Mouse (Mus musculus) gastrocnemius, adult 2 months (tissue): Measurements from ENCODE around the gene Mllt10. TPM values are rescaled to one million over a fixed set of nuclear protein-coding genes. Genes with fewer than 3 reads are reported as not detected.

ENCODE experiments used
- DNase-seq: peaks from one replicate; pipeline ENCODE4 v3.0.0; 2022
- H3K27ac ChIP-seq: fragments of 200-600 bp; 2 replicates; pipeline ENCODE4 v1.8.1; 2022; ENCODE audit warnings: mild to moderate bottlenecking
- H3K4me3 ChIP-seq: fragments of 200-600 bp; 2 replicates; pipeline ENCODE4 v1.8.1; 2022; ENCODE audit warnings: mild to moderate bottlenecking, moderate library complexity
- CTCF ChIP-seq: fragments of 200-600 bp; IDR thresholded peaks from 2 replicates; pipeline ENCODE4 v1.8.1; 2022; ENCODE audit warnings: antibody characterized with exemption, mild to moderate bottlenecking, moderate library complexity
- intact Hi-C: fragments of 180-260 bp; cut with DNase I; formaldehyde crosslinking; loops from one replicate; pipeline ENCODE4 v1.15.1; 2025
- total RNA-seq, 2 experiments: library from RNA; stranded (reverse); gene quantifications; 2 replicates each; pipeline ENCODE4 v1.2.3; 2021

Gene Mllt10
- total RNA-seq, 2 experiments from 2014 or later, result 24.0 to 24.1 TPM

DNA sequence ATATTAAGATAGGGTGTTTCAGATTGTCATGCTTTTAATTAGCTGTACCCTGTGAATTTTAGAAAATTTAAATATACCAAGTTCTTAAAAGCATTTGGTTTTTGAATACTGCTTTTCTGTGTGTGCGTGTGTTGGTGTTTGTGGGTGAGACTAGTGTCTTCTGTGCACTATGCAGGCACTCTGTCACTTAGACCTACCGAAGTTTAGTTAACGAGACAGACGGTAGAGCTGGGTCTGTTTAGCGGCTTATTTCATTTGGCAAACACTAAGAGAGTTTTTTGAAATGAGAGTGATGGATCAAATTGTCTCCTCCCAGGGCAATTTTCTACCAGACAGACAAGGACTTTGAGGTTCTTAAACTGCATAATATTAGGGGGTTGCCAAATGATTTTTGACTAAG is 106.0 kb downstream of the Mllt10 start:
- no peak overlapping the region for H3K4me3 ChIP-seq
- no peak overlapping the region for H3K27ac ChIP-seq
- DNase-seq, result no peak
- TF ChIP-seq CTCF, result no peak
- intact Hi-C loops, result no loop called here

- TF ChIP-seq CTCF, result no peak
- H3K4me3 ChIP-seq, result no peak overlapping the region
- no peak overlapping the region for H3K27ac ChIP-seq
- DNase-seq, result no peak
- intact Hi-C loops, result no loop called here
Observed at GRCm38 (mm10) chr2:18165511-18165910, 110.5 kb downstream of the Mllt10 start.

DNA sequence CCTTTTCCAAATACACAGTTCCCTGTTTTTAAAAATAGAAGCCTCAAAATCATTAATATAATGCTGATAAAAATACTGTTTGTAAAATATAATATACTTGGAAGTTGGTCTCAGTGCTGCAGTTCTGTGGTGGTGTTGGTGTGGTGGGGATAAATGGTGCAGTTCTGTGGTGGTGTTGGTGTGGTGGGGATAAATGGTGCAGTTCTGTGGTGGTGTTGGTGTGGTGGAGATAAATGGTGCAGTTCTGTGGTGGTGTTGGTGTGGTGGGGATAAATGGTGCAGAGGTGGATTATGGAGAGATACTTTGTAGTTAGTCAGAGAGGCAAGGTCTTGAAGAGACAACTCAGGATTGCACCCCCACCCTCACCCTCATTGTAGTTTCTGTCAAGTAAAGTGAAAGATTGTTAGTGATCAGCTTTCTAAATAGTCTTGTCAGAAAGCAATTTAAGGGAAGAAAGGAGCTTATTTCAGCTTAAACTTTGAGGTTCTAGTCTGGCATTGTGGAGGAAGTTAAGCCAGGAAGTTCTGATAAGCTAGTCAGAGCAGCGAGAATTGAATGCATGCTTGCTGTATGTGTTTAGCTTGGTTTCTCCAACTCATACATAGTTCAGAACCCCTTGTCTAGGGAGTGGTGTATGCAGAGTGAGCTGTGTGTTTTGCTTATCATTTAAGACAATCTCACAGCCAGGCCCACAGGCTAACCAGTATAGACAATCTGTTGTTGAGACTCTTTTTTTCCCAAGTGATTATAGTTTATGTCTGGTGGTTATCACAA is 114.3 kb downstream of the Mllt10 start:
- intact Hi-C loops, result no loop called here
- TF ChIP-seq CTCF, result no peak
- H3K27ac ChIP-seq, result no peak overlapping the region
- no peak for DNase-seq
- no peak overlapping the region for H3K4me3 ChIP-seq

- no peak for TF ChIP-seq CTCF
- DNase-seq, result no peak
- Histone ChIP-seq H3K27ac (no peak overlapping the region), H3K4me3 (no peak overlapping the region)
- intact Hi-C loops, result no loop called here
Observed at GRCm38 (mm10) chr2:18175234-18175633, 120.2 kb downstream of the Mllt10 start.

DNA sequence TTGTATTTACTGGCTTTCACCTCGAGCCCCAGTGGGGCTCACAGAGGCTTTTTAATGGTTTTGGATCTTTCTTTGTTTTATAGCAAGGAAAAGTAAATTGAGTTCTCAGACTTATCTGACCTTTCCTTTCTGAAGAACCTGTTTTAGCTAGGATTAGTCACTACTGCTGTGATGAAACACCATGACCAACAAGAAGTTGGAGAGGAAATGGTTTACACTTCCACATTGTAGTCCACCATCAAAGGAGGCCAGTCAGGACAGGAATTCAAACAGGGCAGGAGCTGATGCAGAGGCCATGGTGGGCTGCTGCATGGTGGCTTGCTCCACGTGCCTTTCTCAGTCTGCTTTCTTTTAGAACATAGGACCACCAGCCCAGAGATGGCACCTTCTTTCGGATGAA is 121.2 kb downstream of the Mllt10 start:
- H3K4me3 ChIP-seq, result no peak overlapping the region
- no peak for TF ChIP-seq CTCF
- H3K27ac ChIP-seq, result no peak overlapping the region
- intact Hi-C loops, result no loop called here
- no peak for DNase-seq

DNA sequence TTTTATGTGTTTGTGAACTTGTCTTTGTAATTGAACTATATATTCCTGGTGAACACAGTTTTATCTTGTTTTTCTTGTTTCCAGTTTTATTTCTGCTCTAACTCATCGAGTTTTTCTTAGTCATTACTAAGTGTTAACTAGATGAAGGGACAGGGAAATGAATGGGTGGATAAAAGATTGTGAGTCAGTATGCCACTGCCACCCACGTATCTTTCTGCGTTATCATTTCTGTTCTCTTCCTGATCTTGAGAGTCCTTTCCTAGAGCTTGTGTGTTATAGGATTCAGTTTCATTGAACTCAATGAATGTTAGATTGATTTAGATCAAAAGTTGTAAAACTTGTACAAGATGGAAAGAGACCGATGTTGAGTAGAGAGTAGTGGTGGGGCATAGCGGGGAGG is 125.3 kb downstream of the Mllt10 start:
- no peak for DNase-seq
- Histone ChIP-seq H3K4me3 (no peak overlapping the region), H3K27ac (no peak overlapping the region)
- no peak for TF ChIP-seq CTCF
- intact Hi-C loops, result no loop called here

GRCm38 (mm10) chr2:18181631-18182030 is 126.6 kb downstream of the Mllt10 start:
- H3K27ac ChIP-seq, result no peak overlapping the region
- DNase-seq, result no peak

GRCm38 (mm10) chr2:18183079-18183478 is 128.0 kb downstream of the Mllt10 start:
- Histone ChIP-seq H3K27ac (no peak overlapping the region), H3K4me3 (no peak overlapping the region)
- no peak for DNase-seq
- intact Hi-C loops, result no loop called here
- no peak for TF ChIP-seq CTCF

More at GRCm38 (mm10) chr2:18181631-18182030, 126.6 kb downstream of the Mllt10 start:
- no peak overlapping the region for H3K4me3 ChIP-seq
- intact Hi-C loops, result no loop called here
- TF ChIP-seq CTCF, result no peak

DNA sequence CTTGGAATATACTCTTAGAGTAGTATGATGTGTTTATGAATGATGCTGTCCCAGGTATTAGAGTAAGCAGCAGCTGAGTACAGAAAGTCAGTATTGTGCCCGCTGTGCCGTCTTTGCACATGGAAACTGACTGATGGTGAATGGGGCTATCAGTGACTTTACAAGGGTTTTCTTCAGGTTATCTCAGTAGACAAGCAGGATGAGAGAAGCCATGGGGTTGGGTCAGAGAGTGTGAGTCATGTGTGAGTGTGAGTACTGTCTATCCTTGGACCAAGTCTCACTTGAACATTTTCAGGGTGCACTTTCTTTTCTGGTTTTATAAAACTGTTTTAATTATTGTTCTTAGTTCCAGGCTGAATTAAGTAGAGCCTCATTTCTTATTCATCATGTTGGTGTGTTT is 133.3 kb downstream of the Mllt10 start:
- H3K4me3 ChIP-seq, result no peak overlapping the region
- intact Hi-C loops, result no loop called here

GRCm38 (mm10) chr2:18195285-18195684 is 140.2 kb downstream of the Mllt10 start:
- DNase-seq, result no peak
- intact Hi-C loops, result no loop called here
- TF ChIP-seq CTCF, result no peak

More for the DNA sequence above, 133.3 kb downstream of the Mllt10 start:
- no peak for DNase-seq
- TF ChIP-seq CTCF, result no peak
- no peak overlapping the region for H3K27ac ChIP-seq

DNA sequence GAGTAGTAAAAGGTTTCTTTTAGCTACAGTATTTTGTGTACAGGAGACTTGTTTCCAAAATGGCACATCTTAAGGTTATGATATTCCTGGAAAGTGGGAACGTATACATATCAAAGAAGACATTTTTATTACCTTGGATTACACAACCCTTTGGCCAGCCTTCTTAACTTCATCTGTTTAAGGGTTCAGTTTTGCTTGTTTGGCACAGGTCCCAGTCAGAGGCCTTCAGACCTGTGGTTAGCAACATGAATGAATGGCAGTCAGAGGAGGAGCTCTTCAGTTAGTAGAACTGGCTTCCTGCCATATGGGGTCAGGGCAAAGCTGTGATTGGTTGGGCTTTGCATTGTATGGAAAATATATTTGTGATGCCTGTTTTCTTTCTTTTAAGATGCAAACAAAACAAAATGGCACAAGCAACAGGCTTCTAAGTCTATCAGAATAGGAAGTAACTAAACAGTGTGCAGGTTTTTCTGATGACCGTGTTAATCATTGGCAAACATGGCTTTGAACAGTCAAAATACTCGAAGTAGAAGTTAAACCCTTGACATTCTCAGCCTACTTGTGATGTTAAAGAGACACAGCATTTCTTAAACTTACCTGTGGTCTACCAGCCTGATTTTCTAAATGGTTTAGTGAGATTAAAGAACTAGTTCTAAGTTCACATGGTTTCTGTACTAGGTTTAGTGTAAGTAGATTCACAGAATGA is 140.8 kb downstream of the Mllt10 start:
- no peak overlapping the region for H3K4me3 ChIP-seq
- TF ChIP-seq CTCF, result no peak
- DNase-seq, result peak; percentile 58
- intact Hi-C loops, result no loop called here
- no peak overlapping the region for H3K27ac ChIP-seq

More at GRCm38 (mm10) chr2:18195285-18195684, 140.2 kb downstream of the Mllt10 start:
- Histone ChIP-seq H3K27ac (no peak overlapping the region), H3K4me3 (no peak overlapping the region)

DNA sequence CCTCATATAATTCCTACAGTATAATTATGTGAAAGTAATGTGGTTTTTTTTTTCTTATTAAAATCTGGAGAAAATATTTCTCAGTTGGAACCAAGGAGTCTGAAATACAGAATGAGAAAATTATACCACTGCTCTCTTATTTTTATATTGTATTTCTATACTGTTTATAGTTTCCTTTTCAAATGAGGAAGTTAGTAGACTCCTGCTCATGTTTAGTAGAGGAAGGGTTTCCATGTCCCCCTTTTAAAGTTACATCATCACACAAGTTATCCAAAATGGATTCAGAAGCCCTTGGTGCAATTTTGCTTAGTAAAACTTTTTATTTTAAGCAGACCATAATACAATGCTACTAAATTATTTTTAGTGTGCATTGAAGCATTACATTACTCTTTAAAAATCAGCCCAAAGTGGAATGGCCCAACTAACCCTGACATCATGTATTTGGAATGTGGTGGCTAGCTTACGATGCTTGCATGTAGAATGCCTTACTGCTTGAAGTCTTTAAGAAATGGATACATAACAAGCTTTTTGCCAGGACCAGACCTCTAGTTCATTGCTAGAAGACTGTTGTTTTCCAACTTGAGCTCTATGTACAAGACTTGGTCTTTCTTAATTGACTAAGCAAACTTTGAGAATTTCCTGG is 146.9 kb downstream of the Mllt10 start:
- no peak for DNase-seq
- no peak overlapping the region for H3K27ac ChIP-seq
- intact Hi-C loops, result loop anchor here (10.0 kb wide), 3 partner anchors 147 to 347 kb away; partner anchors contain the start of gene Mllt10
- TF ChIP-seq CTCF, result no peak
- H3K4me3 ChIP-seq, result no peak overlapping the region

GRCm38 (mm10) chr2:18202923-18203322 is 147.9 kb downstream of the Mllt10 start:
- intact Hi-C loops, result loop anchor here (10.0 kb wide), 3 partner anchors 148 to 348 kb away; partner anchors contain the start of gene Mllt10
- DNase-seq, result no peak
- H3K27ac ChIP-seq, result no peak overlapping the region
- peak; percentile 27; the same call in 1 of the 2 replicates for TF ChIP-seq CTCF
- H3K4me3 ChIP-seq, result no peak overlapping the region
